Mouse (Mus musculus): ENCODE results near the gene Anks1.

Anks1 gene

GRCm38 (mm10) chr17:28101284-28101887 lies 192.3 kb downstream of the Anks1 start:
- DNase-seq, result no peak

- no peak for DNase-seq
These were observed 192.8 kb downstream of the Anks1 start for GRCm38 (mm10) chr17:28101902-28102319.

GRCm38 (mm10) chr17:28104416-28104815 lies 195.3 kb downstream of the Anks1 start:
- no peak for DNase-seq

DNA sequence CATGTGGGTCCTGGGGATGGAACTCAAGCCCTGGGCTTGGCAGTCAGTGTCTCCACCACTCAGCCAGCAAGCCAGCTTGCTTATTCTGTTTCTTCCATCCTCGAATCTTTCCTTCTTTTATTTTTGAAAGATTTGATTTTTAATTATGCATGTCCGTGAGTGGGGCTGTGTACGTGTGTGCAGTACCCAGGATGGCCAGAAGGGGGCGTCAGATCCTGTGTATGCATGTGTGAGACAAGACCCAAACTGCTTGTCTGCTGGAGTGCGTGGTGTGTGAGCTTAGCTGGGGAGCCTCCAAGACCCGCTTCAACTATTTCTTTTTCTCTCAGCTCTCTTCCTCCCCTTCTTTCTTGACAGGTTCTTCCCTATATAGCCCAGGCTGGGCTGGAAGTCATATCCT lies 197.2 kb downstream of the Anks1 start:
- DNase-seq, result peak in 1 of 2 experiments; percentile 57

DNA sequence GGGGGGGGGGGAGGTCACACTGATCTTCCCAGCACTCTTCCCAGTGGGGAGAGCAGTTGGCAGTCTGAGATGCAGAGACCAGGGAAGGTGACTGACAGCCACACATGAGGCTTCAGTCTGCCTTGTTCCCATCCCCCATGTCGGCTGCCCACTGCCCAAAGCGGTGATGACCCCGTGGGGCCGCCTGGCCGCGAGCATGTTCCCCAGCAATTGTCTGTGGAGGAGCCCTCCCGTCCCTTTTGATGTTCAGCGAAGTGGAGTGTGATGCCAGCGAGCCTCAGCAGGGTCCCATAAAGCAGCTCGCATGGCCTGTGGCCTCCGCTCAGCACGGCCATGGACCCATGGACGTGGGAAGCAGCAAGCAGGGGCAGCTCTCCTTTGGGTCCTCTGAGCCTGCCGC lies 198.2 kb downstream of the Anks1 start:
- DNase-seq, result no peak

DNA sequence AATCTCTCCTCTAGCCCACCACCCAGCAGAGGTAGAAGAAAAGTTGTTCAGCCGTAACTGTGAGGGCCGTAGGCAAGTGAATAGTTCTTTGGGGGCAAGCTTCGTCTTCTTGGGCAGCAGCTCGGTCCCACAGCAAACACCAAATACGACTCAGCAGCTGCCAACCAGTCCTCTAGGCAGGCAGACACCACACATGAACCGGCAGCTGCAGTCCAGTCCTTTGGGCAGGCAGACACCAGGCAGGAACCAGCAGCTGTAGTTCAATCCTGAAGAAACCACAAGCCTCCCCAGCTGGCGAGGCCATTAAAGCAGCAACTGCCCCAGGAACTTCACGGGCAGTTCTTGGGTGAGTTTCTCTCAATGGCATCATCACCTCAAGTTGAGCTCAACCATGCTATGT lies 203.2 kb downstream of the Anks1 start:
- no peak for DNase-seq

All from cerebellum, postnatal 14 days (tissue).